Mouse (Mus musculus): ENCODE results near the gene Il17ra. TPM values are rescaled to one million over a fixed set of nuclear protein-coding genes. Genes with fewer than 3 reads are reported as not detected.

Il17ra gene
- 9.5 and 10.5 TPM in 2 replicates for polyA plus RNA-seq (2015; fragmentation: Nextera tagmentation; extraction: Ambion mirVana)

DNA sequence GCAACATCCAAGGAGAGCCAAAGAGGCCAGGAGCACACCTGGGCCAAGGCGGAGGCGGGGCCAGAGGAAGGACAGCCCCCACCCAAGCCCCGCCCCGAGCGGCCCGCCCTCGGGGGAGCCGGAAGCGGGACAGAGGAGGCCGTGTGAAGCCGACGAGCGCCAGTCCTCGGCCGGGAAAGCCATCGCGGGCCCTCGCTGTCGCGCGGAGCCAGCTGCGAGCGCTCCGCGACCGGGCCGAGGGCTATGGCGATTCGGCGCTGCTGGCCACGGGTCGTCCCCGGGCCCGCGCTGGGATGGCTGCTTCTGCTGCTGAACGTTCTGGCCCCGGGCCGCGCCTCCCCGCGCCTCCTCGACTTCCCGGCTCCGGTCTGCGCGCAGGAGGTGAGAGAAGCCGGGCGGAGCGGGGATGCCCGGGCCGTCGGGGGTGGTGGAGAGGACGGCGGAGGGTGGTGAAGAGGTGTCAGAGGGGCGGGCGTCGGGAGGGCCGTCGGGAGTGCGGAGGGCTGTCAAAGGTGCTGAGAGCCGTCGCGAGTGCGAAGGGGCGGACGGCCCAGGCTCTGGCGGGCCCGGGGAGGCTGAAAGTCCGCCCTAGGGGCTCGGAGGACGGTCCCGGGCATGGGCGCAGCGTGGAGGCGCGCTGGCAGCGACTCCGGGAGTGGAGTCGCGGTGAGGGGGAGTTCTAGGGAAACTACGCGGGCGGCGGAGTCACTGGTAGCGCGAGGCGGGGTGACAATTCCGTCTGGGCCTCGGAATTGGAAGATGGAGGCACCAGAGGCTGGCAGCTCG is at the start of gene Il17ra:
Gene Il17ra, plus strand, starts transcription at position 162 of the 786 bp plus-strand sequence.
- H3K27me3 ChIP-seq (replicated peaks; ENCODE audit: insufficient read depth, low read length), result 0 out of 2 replicates have a peak, but pooled peaks cover 5% of the 10 kb centered on the region
- DNase-seq (ENCODE audit: low spot score), result peak; percentile 87
- peak within 1 kb of the TSS; percentile 62 for H3K4me3 ChIP-seq (ENCODE audit: low read depth, low read length)
- H3K36me3 ChIP-seq (ENCODE audit: insufficient read depth, low read length), result no peaks in the 10 kb centered on the region
- peak within 1 kb of the TSS; percentile 65 for H3K9ac ChIP-seq (replicated peaks; ENCODE audit: low read depth)
- H3K9me3 ChIP-seq (ENCODE audit: low read length), result no peaks in the 10 kb centered on the region
- ATAC-seq, result peak; percentile 97
- H3K27ac ChIP-seq (ENCODE audit: low read length), result peak within 1 kb of the TSS; percentile 75
- TF ChIP-seq CTCF (IDR thresholded peaks at IDR 0.05), result 0 out of 2 replicates have a peak, but pooled peaks have one; percentile 3
- TF ChIP-seq EP300 (IDR thresholded peaks at IDR 0.05), result no peak
- H3K4me2 ChIP-seq (replicated peaks; ENCODE audit: low read depth, low read length), result peak within 1 kb of the TSS; percentile 79
- WGBS, result under 1% methylated on average over 88 of the region's 90 CpGs
- 0 out of 2 replicates have a peak, but pooled peaks cover 8% of the 10 kb centered on the region for H3K4me1 ChIP-seq (ENCODE audit: insufficient read depth, low read depth, low read length)

DNA sequence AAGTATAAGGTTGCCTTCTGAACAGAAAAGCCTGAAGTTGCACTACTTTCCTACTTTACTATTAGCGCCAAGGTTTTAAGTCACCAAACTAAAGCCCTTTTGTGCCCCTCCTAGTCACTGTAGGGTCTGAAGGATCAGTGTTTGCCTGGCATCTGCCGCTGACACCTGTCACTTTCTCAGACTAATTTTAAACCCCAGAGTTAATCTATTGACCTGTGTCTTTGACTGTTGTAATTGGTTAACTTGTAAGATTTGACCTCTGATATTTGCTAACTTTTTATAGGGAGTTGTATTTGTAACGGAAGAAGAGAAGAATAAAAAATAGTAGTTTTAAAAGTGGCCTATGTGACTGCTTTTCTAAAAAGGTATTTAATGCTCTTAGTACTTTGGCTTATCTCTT is 24.9 kb upstream of the Il17ra start:
- H3K4me1 ChIP-seq (ENCODE audit: insufficient read depth, low read depth, low read length), result no peaks in the 10 kb centered on the region
- no peak overlapping the region for H3K27ac ChIP-seq (ENCODE audit: low read length)
- TF ChIP-seq EP300 (IDR thresholded peaks at IDR 0.05) (no peak), CTCF (IDR thresholded peaks at IDR 0.05) (no peak)
- no peaks in the 10 kb centered on the region for H3K27me3 ChIP-seq (replicated peaks; ENCODE audit: insufficient read depth, low read length)
- no peak for ATAC-seq
- peaks cover 19% of the 10 kb centered on the region; the same call in 1 of the 2 replicates for H3K36me3 ChIP-seq (ENCODE audit: insufficient read depth, low read length)
- H3K9ac ChIP-seq (replicated peaks; ENCODE audit: low read depth), result no peak overlapping the region
- WGBS, result 83% methylated on average over 3 of the region's 3 CpGs
- no peak overlapping the region for H3K4me3 ChIP-seq (ENCODE audit: low read depth, low read length)
- H3K4me2 ChIP-seq (replicated peaks; ENCODE audit: low read depth, low read length), result no peak overlapping the region
- no peaks in the 10 kb centered on the region for H3K9me3 ChIP-seq (ENCODE audit: low read length)
- no peak for DNase-seq (ENCODE audit: low spot score)

DNA sequence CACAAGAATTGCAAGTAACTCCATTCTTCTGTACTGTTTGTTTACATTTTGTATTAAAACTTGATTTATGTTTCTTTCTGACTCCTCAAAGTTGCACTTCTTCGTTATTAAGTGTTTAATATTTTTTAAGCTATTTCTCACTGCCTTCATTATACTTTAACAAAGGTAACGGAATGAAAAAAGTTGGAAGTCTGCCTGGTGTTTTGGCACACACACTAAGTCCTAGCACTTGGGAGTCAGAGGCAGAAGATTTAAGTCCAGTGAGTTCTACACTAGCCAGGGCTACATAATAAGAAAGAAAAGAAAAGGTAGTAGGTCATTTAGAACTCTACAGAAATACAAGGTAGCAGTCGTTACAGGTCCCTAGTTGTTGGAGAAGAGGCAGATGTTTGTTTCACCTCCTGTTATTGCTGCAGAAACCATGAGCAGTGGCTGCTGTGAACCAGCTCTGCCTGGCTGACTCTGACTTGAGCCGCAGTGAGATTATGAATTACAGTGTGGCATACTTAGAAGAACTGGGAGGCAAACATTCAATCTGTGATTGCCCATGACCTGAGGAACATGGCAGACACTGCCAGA is 20.8 kb upstream of the Il17ra start:
- no peak overlapping the region for H3K4me3 ChIP-seq (ENCODE audit: low read depth, low read length)
- H3K27me3 ChIP-seq (replicated peaks; ENCODE audit: insufficient read depth, low read length), result no peaks in the 10 kb centered on the region
- peaks cover 14% of the 10 kb centered on the region; the same call in 1 of the 2 replicates for H3K36me3 ChIP-seq (ENCODE audit: insufficient read depth, low read length)
- H3K27ac ChIP-seq (ENCODE audit: low read length), result no peak overlapping the region
- no peak overlapping the region for H3K4me2 ChIP-seq (replicated peaks; ENCODE audit: low read depth, low read length)
- DNase-seq (ENCODE audit: low spot score) (no peak), ATAC-seq (no peak)
- WGBS, result 76% methylated on average over 4 of the region's 4 CpGs
- H3K9me3 ChIP-seq (ENCODE audit: low read length), result no peaks in the 10 kb centered on the region
- no peaks in the 10 kb centered on the region for H3K4me1 ChIP-seq (ENCODE audit: insufficient read depth, low read depth, low read length)
- H3K9ac ChIP-seq (replicated peaks; ENCODE audit: low read depth), result no peak overlapping the region
- TF ChIP-seq EP300 (IDR thresholded peaks at IDR 0.05), result no peak
- no peak for TF ChIP-seq CTCF (IDR thresholded peaks at IDR 0.05)

DNA sequence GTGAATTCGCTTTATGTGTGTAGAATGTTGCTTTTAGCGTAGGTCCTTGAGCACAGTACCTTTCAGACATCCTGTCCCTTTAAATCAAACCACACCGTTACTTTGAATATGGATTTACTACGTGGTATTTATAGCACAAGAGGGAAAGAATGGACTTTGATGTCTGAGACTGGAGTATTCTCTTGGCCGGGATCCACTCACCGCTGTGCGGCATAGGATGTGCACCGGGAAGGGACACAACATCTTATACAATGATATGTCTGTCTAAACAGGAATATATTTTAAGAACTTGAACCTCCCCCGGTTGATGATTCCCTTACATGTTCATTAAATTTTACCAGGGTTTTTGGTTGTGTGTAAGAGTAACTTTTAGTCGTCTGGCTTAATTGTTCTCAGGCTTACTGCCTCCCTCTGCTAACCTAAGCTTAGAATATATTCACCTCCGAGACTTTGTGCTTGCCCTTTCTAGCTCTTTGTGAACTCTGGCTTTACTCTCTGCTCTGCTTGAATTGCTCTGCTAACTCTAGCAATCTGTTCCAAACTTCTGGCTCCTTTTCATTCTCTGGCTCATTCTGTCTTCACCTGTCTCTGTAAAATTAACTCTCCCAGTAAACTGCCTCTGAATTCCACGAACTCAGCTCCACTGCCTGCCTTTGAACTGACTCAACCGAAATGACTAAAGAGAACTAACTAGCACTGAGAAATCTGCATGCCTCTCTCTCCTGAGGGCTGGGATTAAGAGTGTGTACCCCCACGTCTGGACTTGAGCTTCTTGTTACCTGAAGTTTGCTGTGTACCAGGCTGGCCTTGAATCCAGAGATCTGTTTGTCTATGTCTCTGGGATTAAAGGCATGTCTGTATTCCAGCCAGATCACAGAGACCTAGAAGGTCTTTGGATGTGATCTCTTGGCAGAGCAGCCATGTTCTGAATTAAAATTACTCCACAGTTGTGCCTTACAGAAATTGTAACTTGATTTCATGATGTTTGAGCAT is 19.4 kb upstream of the Il17ra start:
- H3K4me1 ChIP-seq (ENCODE audit: insufficient read depth, low read depth, low read length), result no peaks in the 10 kb centered on the region
- no peak overlapping the region for H3K27ac ChIP-seq (ENCODE audit: low read length)
- H3K9ac ChIP-seq (replicated peaks; ENCODE audit: low read depth), result no peak overlapping the region
- H3K27me3 ChIP-seq (replicated peaks; ENCODE audit: insufficient read depth, low read length), result no peaks in the 10 kb centered on the region
- no peak for ATAC-seq
- TF ChIP-seq CTCF (IDR thresholded peaks at IDR 0.05) (no peak), EP300 (IDR thresholded peaks at IDR 0.05) (no peak)
- no peaks in the 10 kb centered on the region for H3K9me3 ChIP-seq (ENCODE audit: low read length)
- peaks cover 14% of the 10 kb centered on the region; the same call in 1 of the 2 replicates for H3K36me3 ChIP-seq (ENCODE audit: insufficient read depth, low read length)
- H3K4me2 ChIP-seq (replicated peaks; ENCODE audit: low read depth, low read length), result no peak overlapping the region
- H3K4me3 ChIP-seq (ENCODE audit: low read depth, low read length), result no peak overlapping the region
- WGBS, result 67% methylated on average over 14 of the region's 14 CpGs
- DNase-seq (ENCODE audit: low spot score), result no peak

DNA sequence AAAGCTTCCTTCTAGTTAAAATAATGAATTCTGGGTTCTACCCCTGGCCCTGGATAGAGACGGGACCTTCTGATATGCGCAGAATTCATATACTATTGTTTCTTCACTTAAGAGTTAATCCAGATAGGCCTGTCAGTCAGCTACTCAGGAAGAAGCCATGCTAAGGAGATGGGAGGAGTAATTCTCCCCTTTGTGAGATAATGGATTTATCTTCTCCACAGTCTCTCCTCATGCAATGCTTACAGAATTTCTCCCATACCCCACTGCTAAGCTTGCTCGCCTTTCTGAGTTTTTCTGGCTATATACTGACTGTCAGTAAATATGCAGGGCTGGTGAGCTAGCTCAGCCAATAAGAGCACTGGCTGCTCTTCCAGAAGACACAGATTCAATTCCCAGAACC is 12.8 kb upstream of the Il17ra start:
- no peak overlapping the region for H3K4me2 ChIP-seq (replicated peaks; ENCODE audit: low read depth, low read length)
- ATAC-seq, result no peak
- H3K36me3 ChIP-seq (ENCODE audit: insufficient read depth, low read length), result no peaks in the 10 kb centered on the region
- no peak overlapping the region for H3K27ac ChIP-seq (ENCODE audit: low read length)
- TF ChIP-seq EP300 (IDR thresholded peaks at IDR 0.05) (no peak), CTCF (IDR thresholded peaks at IDR 0.05) (no peak)
- no peak for DNase-seq (ENCODE audit: low spot score)
- no peak overlapping the region for H3K4me3 ChIP-seq (ENCODE audit: low read depth, low read length)
- H3K27me3 ChIP-seq (replicated peaks; ENCODE audit: insufficient read depth, low read length), result no peaks in the 10 kb centered on the region
- H3K9ac ChIP-seq (replicated peaks; ENCODE audit: low read depth), result no peak overlapping the region
- no peaks in the 10 kb centered on the region for H3K4me1 ChIP-seq (ENCODE audit: insufficient read depth, low read depth, low read length)
- 83% methylated on average over 3 of the region's 3 CpGs for WGBS
- no peaks in the 10 kb centered on the region for H3K9me3 ChIP-seq (ENCODE audit: low read length)
